Mouse (Mus musculus) kidney, embryonic 14.5 days (tissue): ENCODE data around the gene Spi1. TPM values are rescaled to one million over a fixed set of nuclear protein-coding genes. Genes with fewer than 3 reads are reported as not detected.

ENCODE experiments used
- ATAC-seq: fragments of 200-750 bp; cut with Nextera tagmentation; 2 replicates; pipeline ENCODE4 v1.8.0; 2017; ENCODE audit warnings: moderate number of reproducible peaks, mild to moderate bottlenecking, moderate TSS enrichment, moderate library complexity; ENCODE audit not compliant: low FRiP score, low TSS enrichment
- H3K27ac ChIP-seq: fragments of 300-500 bp; sonication (generic); 2 replicates; pipeline ENCODE4 v1.5.1; 2014; ENCODE audit warnings: low read depth, mild to moderate bottlenecking, low read length, moderate library complexity, mixed read lengths
- H3K27me3 ChIP-seq: fragments of 300-500 bp; sonication (generic); 2 replicates; pipeline ENCODE4 v1.6.1; 2014; ENCODE audit warnings: mild to moderate bottlenecking, low read length; ENCODE audit not compliant: control insufficient read depth, insufficient read depth
- H3K36me3 ChIP-seq: fragments of 300-500 bp; sonication (generic); 2 replicates; pipeline ENCODE4 v1.6.1; 2014; ENCODE audit warnings: low read length, mixed read lengths; ENCODE audit not compliant: control insufficient read depth, insufficient read depth
- H3K4me1 ChIP-seq: fragments of 300-500 bp; sonication (generic); 2 replicates; pipeline ENCODE4 v1.6.1; 2014; ENCODE audit warnings: low read length, mixed read lengths; ENCODE audit not compliant: control insufficient read depth, insufficient read depth
- H3K4me2 ChIP-seq: fragments of 300-500 bp; sonication (generic); replicated peaks from 2 replicates; pipeline ENCODE4 v1.6.1; 2014; ENCODE audit warnings: low read depth, mild to moderate bottlenecking, low read length
- H3K4me3 ChIP-seq: fragments of 300-500 bp; sonication (generic); 2 replicates; pipeline ENCODE4 v1.5.1; 2014; ENCODE audit warnings: mild to moderate bottlenecking, low read length
- H3K9ac ChIP-seq: fragments of 300-500 bp; sonication (generic); 2 replicates; pipeline ENCODE4 v1.6.1; 2014; ENCODE audit warnings: low read depth, mild to moderate bottlenecking, low read length, moderate library complexity
- H3K9me3 ChIP-seq: fragments of 300-500 bp; sonication (generic); 2 replicates; pipeline ENCODE4 v1.6.1; 2016; ENCODE audit warnings: low read length; ENCODE audit not compliant: control insufficient read depth
- WGBS: fragments of 180-500 bp; shearing (Covaris S2); extraction: QIAGEN DNeasy Blood & Tissue Kit; methylation state at CpG from one replicate; pipeline ENCODE4 v1.1.7; 2014; 5-methylcytosine and 5-hydroxymethylcytosine counted together
- polyA plus RNA-seq: library from polyadenylated mRNA; unstranded; fragments of >200 nt; fragmentation: Nextera tagmentation; extraction: Ambion mirVana; gene quantifications from 2 replicates; pipeline ENCODE4 v1.2.1, GENCODE M21; 2014

Spi1 gene
- polyA plus RNA-seq, 1 experiment from 2014 or later, result 2.2 TPM

DNA sequence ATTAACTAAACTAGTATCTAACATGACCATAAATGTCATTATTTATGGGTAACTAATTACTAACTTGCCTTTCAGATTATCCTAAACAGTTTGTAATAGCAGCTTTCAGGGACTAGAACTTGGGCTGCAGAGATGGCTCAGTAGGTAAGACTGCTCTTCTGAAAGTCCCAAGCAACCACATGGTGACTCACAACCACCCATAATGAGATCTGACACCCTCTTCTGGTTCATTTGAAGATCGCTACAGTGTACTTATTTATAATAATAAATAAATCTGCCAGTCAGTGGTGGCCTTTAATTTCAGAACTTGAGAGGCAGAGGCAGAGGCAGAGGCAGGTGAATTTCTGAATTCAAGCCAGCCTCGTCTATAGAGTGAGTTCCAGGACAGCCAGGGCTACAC lies 29.4 kb upstream of the Spi1 start:
- H3K36me3 ChIP-seq, result peaks cover 25% of the 10 kb centered on the region
- no peak for ATAC-seq
- no peak overlapping the region for H3K27ac ChIP-seq
- no peak overlapping the region for H3K4me3 ChIP-seq
- no peak overlapping the region for H3K9ac ChIP-seq
- peaks cover 7% of the 10 kb centered on the region; the same call in 1 of the 2 replicates for H3K4me1 ChIP-seq
- no peaks in the 10 kb centered on the region for H3K27me3 ChIP-seq
- WGBS, result 55% methylated on average over 2 of the region's 2 CpGs
- H3K9me3 ChIP-seq, result no peaks in the 10 kb centered on the region
- peak overlapping the region; percentile 53 for H3K4me2 ChIP-seq

- Histone ChIP-seq H3K9ac (peak overlapping the region; percentile 72), H3K36me3 (peaks cover 31% of the 10 kb centered on the region), H3K9me3 (no peaks in the 10 kb centered on the region), H3K27me3 (no peaks in the 10 kb centered on the region), H3K4me1 (peaks cover 7% of the 10 kb centered on the region; the same call in 1 of the 2 replicates), H3K4me2 (peak overlapping the region; percentile 53), H3K4me3 (peak overlapping the region; percentile 96), H3K27ac (peak overlapping the region; percentile 63; the same call in 1 of the 2 replicates)
- WGBS, result 0% methylated on average over 6 of the region's 6 CpGs
- no peak; the same call in 1 of the 2 replicates for ATAC-seq
Observed at GRCm38 (mm10) chr2:91053181-91053933, 28.8 kb upstream of the Spi1 start.

DNA sequence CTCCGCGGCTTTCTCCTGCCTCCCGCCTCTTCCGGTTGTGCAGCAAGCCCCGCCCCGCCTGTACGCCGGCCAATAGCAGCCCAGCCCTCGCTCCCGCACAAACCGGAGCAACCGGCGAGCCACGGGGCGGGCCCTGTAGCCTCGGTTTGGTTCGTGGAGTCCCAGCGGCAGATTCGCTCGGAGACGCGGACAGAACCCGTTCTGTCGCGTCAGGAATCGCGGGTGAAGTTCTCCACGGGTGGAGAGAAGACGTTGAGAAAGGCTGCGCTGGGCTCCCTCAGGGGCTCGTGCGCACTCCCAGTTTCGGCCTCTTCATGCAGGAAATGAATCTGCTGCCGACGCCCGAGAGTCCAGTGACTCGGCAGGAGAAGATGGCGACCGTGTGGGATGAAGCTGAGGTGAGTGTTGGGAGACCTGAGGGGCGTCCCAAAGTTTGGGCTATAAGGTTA lies 28.2 kb upstream of the Spi1 start, which contains the start of gene Psmc3:
Gene Psmc3, plus strand, starts transcription at position 76 of the 449 bp plus-strand sequence.
- peak within 1 kb of the TSS; percentile 63 for H3K27ac ChIP-seq
- under 1% methylated on average over 40 of the region's 40 CpGs for WGBS
- peaks cover 7% of the 10 kb centered on the region; the same call in 1 of the 2 replicates for H3K4me1 ChIP-seq
- peaks cover 37% of the 10 kb centered on the region for H3K36me3 ChIP-seq
- H3K27me3 ChIP-seq, result no peaks in the 10 kb centered on the region
- H3K4me3 ChIP-seq, result peak within 1 kb of the TSS; percentile 96
- no peaks in the 10 kb centered on the region for H3K9me3 ChIP-seq
- peak within 1 kb of the TSS; percentile 72 for H3K9ac ChIP-seq
- ATAC-seq, result peak; percentile 98
- H3K4me2 ChIP-seq, result peak within 1 kb of the TSS; percentile 92

GRCm38 (mm10) chr2:91058435-91058834 lies 23.8 kb upstream of the Spi1 start:
- 58% methylated on average over 5 of the region's 5 CpGs for WGBS

DNA sequence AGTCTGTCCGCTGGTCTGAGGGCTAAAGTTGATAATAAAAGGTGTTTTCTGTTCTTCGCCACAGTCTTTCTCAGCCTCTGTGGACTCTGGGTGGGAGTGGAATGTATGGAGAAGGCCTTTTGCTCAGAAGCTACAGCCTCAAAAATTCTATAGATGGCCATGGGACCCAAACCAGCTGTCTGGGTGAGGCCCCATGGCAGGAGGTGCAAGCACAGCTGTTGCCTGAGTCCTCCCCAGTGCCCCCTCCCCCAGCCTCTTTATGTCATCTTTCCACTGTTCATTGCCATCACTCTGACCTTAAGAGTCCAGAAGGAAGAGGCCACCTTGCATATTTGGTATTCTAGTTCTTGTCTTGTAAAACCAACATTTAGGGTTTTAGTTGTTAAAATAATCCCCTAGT lies 22.8 kb upstream of the Spi1 start:
- H3K9ac ChIP-seq, result no peak overlapping the region
- no peak for ATAC-seq
- H3K36me3 ChIP-seq, result peaks cover 85% of the 10 kb centered on the region
- H3K9me3 ChIP-seq, result no peaks in the 10 kb centered on the region
- 98% methylated on average over 2 of the region's 2 CpGs for WGBS
- H3K27me3 ChIP-seq, result no peaks in the 10 kb centered on the region
- H3K4me3 ChIP-seq, result no peak overlapping the region
- H3K4me2 ChIP-seq, result no peak overlapping the region
- no peak overlapping the region for H3K27ac ChIP-seq
- H3K4me1 ChIP-seq, result peaks cover 7% of the 10 kb centered on the region; the same call in 1 of the 2 replicates

More at GRCm38 (mm10) chr2:91058435-91058834, 23.8 kb upstream of the Spi1 start:
- Histone ChIP-seq H3K36me3 (peaks cover 76% of the 10 kb centered on the region), H3K27me3 (no peaks in the 10 kb centered on the region), H3K9me3 (no peaks in the 10 kb centered on the region), H3K4me2 (no peak overlapping the region), H3K4me3 (no peak overlapping the region), H3K9ac (no peak overlapping the region), H3K4me1 (peaks cover 7% of the 10 kb centered on the region; the same call in 1 of the 2 replicates), H3K27ac (no peak overlapping the region)
- ATAC-seq, result no peak

DNA sequence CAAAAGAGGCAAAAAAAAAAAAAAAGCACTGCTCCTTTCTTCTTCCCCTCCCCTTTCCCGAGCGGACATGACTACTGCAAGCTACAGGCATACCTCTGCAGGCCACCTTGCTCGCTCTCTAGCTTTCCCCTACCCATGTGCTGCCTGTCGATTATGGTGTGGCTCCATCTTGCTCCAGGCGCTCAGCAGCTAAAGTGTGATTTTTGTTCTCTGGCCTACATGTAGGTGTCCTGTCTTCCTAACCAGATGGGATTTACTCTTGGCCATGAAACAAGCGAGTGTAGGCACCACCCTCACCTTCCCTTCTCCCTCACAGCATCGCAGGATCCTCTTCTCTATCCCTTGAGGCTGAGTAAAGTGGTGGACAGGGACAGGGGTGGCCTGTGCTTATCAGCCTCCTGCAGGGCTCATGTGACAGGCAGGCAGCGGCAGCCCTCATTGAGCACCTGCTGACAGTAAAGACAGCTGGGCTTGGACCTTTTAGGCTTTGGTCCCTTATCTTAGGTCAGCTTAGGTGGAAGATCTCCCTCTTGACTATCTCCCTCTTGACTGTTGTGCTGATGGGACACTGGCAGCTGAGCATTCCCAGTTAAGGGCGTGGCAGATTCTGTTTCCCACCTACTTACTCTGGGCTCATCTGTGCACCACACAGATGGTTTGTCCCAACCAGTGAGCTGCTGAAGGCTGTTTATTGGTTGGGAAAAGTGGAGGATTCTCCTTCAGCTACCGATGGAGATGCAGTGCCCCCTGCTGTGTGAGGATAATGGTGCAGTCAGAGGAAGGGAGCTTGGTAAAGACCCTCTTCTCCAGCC lies 21.4 kb upstream of the Spi1 start:
- Histone ChIP-seq H3K9me3 (no peaks in the 10 kb centered on the region), H3K27me3 (no peaks in the 10 kb centered on the region), H3K4me2 (no peak overlapping the region), H3K36me3 (peaks cover 82% of the 10 kb centered on the region), H3K27ac (no peak overlapping the region), H3K4me3 (no peak overlapping the region), H3K9ac (no peak overlapping the region), H3K4me1 (no peaks in the 10 kb centered on the region)
- WGBS, result 81% methylated on average over 10 of the region's 10 CpGs
- ATAC-seq, result 0 out of 2 replicates have a peak, but pooled peaks have one; percentile 5

DNA sequence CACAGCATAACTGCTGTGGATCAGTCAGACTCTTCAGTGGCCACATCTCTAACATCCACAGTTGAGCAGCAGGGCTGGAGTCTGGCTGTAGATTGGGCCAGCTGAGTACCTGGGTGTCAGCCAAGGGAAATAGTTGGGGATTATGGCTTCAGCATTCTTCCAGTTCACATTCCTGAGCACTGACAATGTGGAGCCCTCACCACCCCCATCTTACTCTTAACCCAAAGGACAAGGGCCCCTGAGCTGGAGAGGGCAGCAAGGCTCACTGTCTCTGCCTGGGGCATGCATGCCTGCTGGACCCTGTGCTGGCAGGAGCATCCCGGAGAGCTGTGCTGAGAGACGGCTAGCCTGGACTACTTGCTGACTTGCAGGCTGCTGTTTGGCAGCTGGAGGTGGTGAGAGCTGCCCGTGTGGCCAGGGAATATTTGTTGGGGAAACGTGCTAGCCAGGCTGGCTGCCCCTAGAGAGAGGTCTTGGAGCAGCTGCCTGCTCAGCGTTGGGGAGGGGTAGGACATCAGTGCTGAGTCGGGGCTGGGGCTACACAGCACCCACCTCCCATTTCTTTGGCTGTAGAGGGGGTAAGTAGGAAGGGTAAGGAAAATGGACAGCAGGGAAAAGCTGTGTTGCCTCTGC lies 20.2 kb upstream of the Spi1 start:
- Histone ChIP-seq H3K36me3 (peaks cover 74% of the 10 kb centered on the region), H3K4me3 (no peak overlapping the region), H3K4me2 (no peak overlapping the region), H3K9ac (0 out of 2 replicates have a peak overlapping the region, but pooled peaks have one; percentile 12), H3K27ac (no peak overlapping the region), H3K4me1 (no peaks in the 10 kb centered on the region), H3K27me3 (no peaks in the 10 kb centered on the region), H3K9me3 (no peaks in the 10 kb centered on the region)
- no peak for ATAC-seq
- 85% methylated on average over 6 of the region's 6 CpGs for WGBS

DNA sequence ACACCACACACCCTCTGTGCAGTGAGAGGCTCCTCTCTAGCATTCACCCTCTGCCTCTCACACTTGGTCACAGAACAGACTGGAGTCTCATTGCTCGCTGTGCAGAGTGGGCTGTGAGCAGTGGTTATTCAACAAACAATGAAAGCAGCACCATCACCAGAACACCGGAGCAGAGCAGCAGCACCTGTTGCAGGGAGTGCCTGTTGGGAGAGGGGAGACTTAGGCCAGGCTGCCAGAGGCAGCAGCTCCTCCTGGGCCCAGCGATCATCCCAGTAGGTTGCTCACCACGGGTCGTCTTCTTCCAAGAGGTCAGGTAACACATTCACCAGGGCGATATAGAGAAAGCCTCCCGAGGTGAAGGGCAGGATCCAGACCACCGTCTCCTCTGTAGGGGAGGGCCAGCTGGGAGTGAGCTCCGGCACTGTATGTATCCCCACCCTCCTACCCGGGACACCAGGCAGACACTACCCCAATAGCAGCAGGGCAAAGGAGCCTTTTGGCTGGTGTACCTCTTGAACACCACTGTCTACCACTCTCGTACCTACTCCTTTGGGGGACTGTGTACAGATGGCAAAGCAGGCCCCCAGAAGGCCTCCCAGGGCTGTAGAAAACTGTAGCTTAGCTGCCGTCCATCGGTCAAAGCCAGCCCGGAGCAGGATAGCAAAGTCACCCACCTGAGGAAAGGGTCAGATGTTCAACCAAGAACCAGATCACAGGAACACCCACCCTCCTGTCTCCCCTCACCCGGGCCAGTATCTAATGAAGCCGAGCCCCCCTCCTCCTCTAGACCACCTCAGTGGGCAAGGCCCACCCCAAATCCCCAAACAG lies 19.2 kb upstream of the Spi1 start:
- no peak overlapping the region for H3K4me3 ChIP-seq
- no peaks in the 10 kb centered on the region for H3K4me1 ChIP-seq
- no peak overlapping the region for H3K9ac ChIP-seq
- H3K27me3 ChIP-seq, result no peaks in the 10 kb centered on the region
- H3K36me3 ChIP-seq, result peaks cover 67% of the 10 kb centered on the region
- no peak overlapping the region for H3K27ac ChIP-seq
- H3K9me3 ChIP-seq, result no peaks in the 10 kb centered on the region
- H3K4me2 ChIP-seq, result no peak overlapping the region
- no peak for ATAC-seq
- WGBS, result 89% methylated on average over 16 of the region's 16 CpGs
